Mouse (Mus musculus): ENCODE results near the gene Nrcam. TPM values are rescaled to one million over a fixed set of nuclear protein-coding genes. Genes with fewer than 3 reads are reported as not detected.

The Nrcam gene
- polyA plus RNA-seq, 2 experiments, result 0.06 to 0.23 TPM

GRCm38 (mm10) chr12:44574167-44574566 is 245.5 kb downstream of the Nrcam start:
- H3K27me3 ChIP-seq (ENCODE audit: control insufficient read depth, insufficient read depth, low read length), result no peaks in the 10 kb centered on the region
- H3K9me3 ChIP-seq (ENCODE audit: control insufficient read depth, low read length), result no peaks in the 10 kb centered on the region
- H3K4me1 ChIP-seq (replicated peaks; ENCODE audit: control insufficient read depth in 2 of 2, insufficient read depth in 2 of 2, low read length in 1 of 2), result no peaks in the 10 kb centered on the region
- H3K9ac ChIP-seq (replicated peaks), result no peak overlapping the region
- no peaks in the 10 kb centered on the region for H3K36me3 ChIP-seq (replicated peaks; ENCODE audit: control insufficient read depth, insufficient read depth, low read depth)
- H3K4me3 ChIP-seq (ENCODE audit: insufficient read depth in 1 of 2, low read depth in 2 of 2, low read length in 2 of 2), result no peak overlapping the region
- TF ChIP-seq CTCF (IDR thresholded peaks at IDR 0.05; ENCODE audit: low read depth) (no peak), EP300 (IDR thresholded peaks at IDR 0.05; ENCODE audit: low read depth) (no peak)
- ATAC-seq (ENCODE audit: insufficient read depth) (no peak), DNase-seq (ENCODE audit: low read depth in 3 of 3, low spot score in 3 of 3) (no peak)
- H3K27ac ChIP-seq, result no peak overlapping the region
- WGBS (ENCODE audit: insufficient replicate concordance), result 66% methylated on average over 3 of the region's 3 CpGs
- H3K4me2 ChIP-seq (ENCODE audit: low read depth), result no peak overlapping the region

- Histone ChIP-seq H3K4me1 (replicated peaks; ENCODE audit: control insufficient read depth in 2 of 2, insufficient read depth in 2 of 2, low read length in 1 of 2) (no peaks in the 10 kb centered on the region), H3K9ac (replicated peaks) (no peak overlapping the region), H3K4me2 (ENCODE audit: low read depth) (no peak overlapping the region), H3K27ac (no peak overlapping the region), H3K9me3 (ENCODE audit: control insufficient read depth, low read length) (no peaks in the 10 kb centered on the region), H3K36me3 (replicated peaks; ENCODE audit: control insufficient read depth, insufficient read depth, low read depth) (no peaks in the 10 kb centered on the region), H3K4me3 (ENCODE audit: insufficient read depth in 1 of 2, low read depth in 2 of 2, low read length in 2 of 2) (no peak overlapping the region), H3K27me3 (ENCODE audit: control insufficient read depth, insufficient read depth, low read length) (no peaks in the 10 kb centered on the region)
- DNase-seq (ENCODE audit: low read depth in 3 of 3, low spot score in 3 of 3) (peak; percentile 1 to 11 (median 9)), ATAC-seq (ENCODE audit: insufficient read depth) (no peak)
- TF ChIP-seq CTCF (IDR thresholded peaks at IDR 0.05; ENCODE audit: low read depth) (peak; percentile 76), EP300 (IDR thresholded peaks at IDR 0.05; ENCODE audit: low read depth) (no peak)
- 25% methylated on average over 16 of the region's 16 CpGs for WGBS (ENCODE audit: insufficient replicate concordance)
Observed at GRCm38 (mm10) chr12:44601410-44602149, 272.9 kb downstream of the Nrcam start.

GRCm38 (mm10) chr12:44602269-44602957 is 273.7 kb downstream of the Nrcam start:
- DNase-seq (ENCODE audit: low read depth in 3 of 3, low spot score in 3 of 3) (no peak), ATAC-seq (ENCODE audit: insufficient read depth) (no peak)
- Histone ChIP-seq H3K4me2 (ENCODE audit: low read depth) (no peak overlapping the region), H3K27ac (no peak overlapping the region), H3K9ac (replicated peaks) (no peak overlapping the region), H3K27me3 (ENCODE audit: control insufficient read depth, insufficient read depth, low read length) (no peaks in the 10 kb centered on the region), H3K36me3 (replicated peaks; ENCODE audit: control insufficient read depth, insufficient read depth, low read depth) (no peaks in the 10 kb centered on the region), H3K4me1 (replicated peaks; ENCODE audit: control insufficient read depth in 2 of 2, insufficient read depth in 2 of 2, low read length in 1 of 2) (no peaks in the 10 kb centered on the region), H3K9me3 (ENCODE audit: control insufficient read depth, low read length) (no peaks in the 10 kb centered on the region), H3K4me3 (ENCODE audit: insufficient read depth in 1 of 2, low read depth in 2 of 2, low read length in 2 of 2) (no peak overlapping the region)
- 35% methylated on average over 11 of the region's 11 CpGs for WGBS (ENCODE audit: insufficient replicate concordance)
- TF ChIP-seq EP300 (IDR thresholded peaks at IDR 0.05; ENCODE audit: low read depth), result no peak
- no peak for TF ChIP-seq CTCF (IDR thresholded peaks at IDR 0.05; ENCODE audit: low read depth)

GRCm38 (mm10) chr12:44602958-44603331 is 274.3 kb downstream of the Nrcam start:
- DNase-seq (ENCODE audit: low read depth in 3 of 3, low spot score in 3 of 3), result no peak
- 55% methylated on average over 5 of the region's 5 CpGs for WGBS (ENCODE audit: insufficient replicate concordance)
- TF ChIP-seq EP300 (IDR thresholded peaks at IDR 0.05; ENCODE audit: low read depth) (no peak), CTCF (IDR thresholded peaks at IDR 0.05; ENCODE audit: low read depth) (peak; percentile 38)

GRCm38 (mm10) chr12:44617001-44617421 is 288.3 kb downstream of the Nrcam start:
- Histone ChIP-seq H3K4me3 (ENCODE audit: insufficient read depth in 1 of 2, low read depth in 2 of 2, low read length in 2 of 2) (no peak overlapping the region), H3K9me3 (ENCODE audit: control insufficient read depth, low read length) (no peaks in the 10 kb centered on the region), H3K36me3 (replicated peaks; ENCODE audit: control insufficient read depth, insufficient read depth, low read depth) (no peaks in the 10 kb centered on the region), H3K4me1 (replicated peaks; ENCODE audit: control insufficient read depth in 2 of 2, insufficient read depth in 2 of 2, low read length in 1 of 2) (no peaks in the 10 kb centered on the region), H3K27ac (no peak overlapping the region), H3K9ac (replicated peaks) (no peak overlapping the region), H3K27me3 (ENCODE audit: control insufficient read depth, insufficient read depth, low read length) (no peaks in the 10 kb centered on the region), H3K4me2 (ENCODE audit: low read depth) (no peak overlapping the region)
- TF ChIP-seq EP300 (IDR thresholded peaks at IDR 0.05; ENCODE audit: low read depth) (no peak), CTCF (IDR thresholded peaks at IDR 0.05; ENCODE audit: low read depth) (no peak)
- ATAC-seq (ENCODE audit: insufficient read depth), result no peak
- WGBS (ENCODE audit: insufficient replicate concordance), result 40% methylated on average over 2 of the region's 2 CpGs
- DNase-seq (ENCODE audit: low read depth in 3 of 3, low spot score in 3 of 3), result no peak

More at GRCm38 (mm10) chr12:44602958-44603331, 274.3 kb downstream of the Nrcam start:
- Histone ChIP-seq H3K9ac (replicated peaks) (no peak overlapping the region), H3K4me3 (ENCODE audit: insufficient read depth in 1 of 2, low read depth in 2 of 2, low read length in 2 of 2) (no peak overlapping the region), H3K27me3 (ENCODE audit: control insufficient read depth, insufficient read depth, low read length) (no peaks in the 10 kb centered on the region), H3K4me2 (ENCODE audit: low read depth) (no peak overlapping the region), H3K36me3 (replicated peaks; ENCODE audit: control insufficient read depth, insufficient read depth, low read depth) (no peaks in the 10 kb centered on the region), H3K27ac (no peak overlapping the region), H3K9me3 (ENCODE audit: control insufficient read depth, low read length) (no peaks in the 10 kb centered on the region), H3K4me1 (replicated peaks; ENCODE audit: control insufficient read depth in 2 of 2, insufficient read depth in 2 of 2, low read length in 1 of 2) (no peaks in the 10 kb centered on the region)
- ATAC-seq (ENCODE audit: insufficient read depth), result no peak

All from liver, embryonic 14.5 days (tissue).